In genomic region chr5:86190770-86191169, GRCm38 (mm10) we compare ENCODE assay signal across 9 mouse cellular contexts. TPM values are rescaled to one million over a fixed set of nuclear protein-coding genes. Genes with fewer than 3 reads are reported as not detected.
DNase-seq lines count a peak whose midpoint lies in the region; ATAC-seq and TF ChIP-seq lines count a peak whose summit lies in the region.
"Had no signal": no experiment of that assay in that cellular context is flagged by ENCODE, and none has a peak within 500 bp of the region (broad histone marks: within the 10 kb centered on the region; RNA-seq: fewer than 3 reads in every experiment).

No protein-coding gene starts in this region.

- no peaks in the 10 kb centered on the region for H3K4me1 ChIP-seq in hindbrain, postnatal 0 days (ENCODE audit: insufficient read depth, low read length)
- no peaks in the 10 kb centered on the region for H3K4me1 ChIP-seq in hindbrain, embryonic 12.5 days
- no peaks in the 10 kb centered on the region for H3K4me1 ChIP-seq in embryonic facial prominence, embryonic 11.5 days (ENCODE audit: control insufficient read depth, insufficient read depth, low read length)
- H3K4me1 ChIP-seq: midbrain, embryonic 12.5 days had no signal

- H3K36me3 ChIP-seq in hindbrain, postnatal 0 days (ENCODE audit: insufficient read depth, low read length) = no peaks in the 10 kb centered on the region
- no peaks in the 10 kb centered on the region for H3K36me3 ChIP-seq in hindbrain, embryonic 12.5 days
- H3K36me3 ChIP-seq in embryonic facial prominence, embryonic 11.5 days (replicated peaks; ENCODE audit: control insufficient read depth, insufficient read depth, low read depth, low read length) = no peaks in the 10 kb centered on the region
- H3K36me3 ChIP-seq: midbrain, embryonic 12.5 days had no signal

- 27% methylated on average over 5 of the region's 5 CpGs for WGBS in hindbrain, postnatal 0 days
- WGBS in hindbrain, embryonic 12.5 days = 25% methylated on average over 5 of the region's 5 CpGs
- WGBS in embryonic facial prominence, embryonic 11.5 days = 25% methylated on average over 5 of the region's 5 CpGs

- peak; percentile 71 for DNase-seq in hindbrain, postnatal 0 days (ENCODE audit: low spot score)
- DNase-seq in A20 (ENCODE audit: low read depth, low spot score) = peak; percentile 63
- peak; percentile 68 for DNase-seq in embryonic facial prominence, embryonic 11.5 days (ENCODE audit: low spot score)
- peak; percentile 41 for DNase-seq in lung, postnatal 36 days
- no peak for DNase-seq in urinary bladder, adult 18-20 months (ENCODE audit: low spot score in 2 of 2)

- ATAC-seq in hindbrain, postnatal 0 days = peak; percentile 56; the same call in 1 of the 2 replicates
- no peak for ATAC-seq in hindbrain, embryonic 12.5 days (ENCODE audit: low FRiP score)
- ATAC-seq in CD4-positive, CD25-positive, alpha-beta regulatory T cell, adult 4 months = peak; percentile 83
- no peak for ATAC-seq in embryonic facial prominence, embryonic 11.5 days (replicated peaks; ENCODE audit: insufficient number of reproducible peaks, low FRiP score, low TSS enrichment, low read depth)

- no peaks in the 10 kb centered on the region for H3K27me3 ChIP-seq in hindbrain, postnatal 0 days (ENCODE audit: insufficient read depth, low read length)
- H3K27me3 ChIP-seq in hindbrain, embryonic 12.5 days = no peaks in the 10 kb centered on the region
- no peaks in the 10 kb centered on the region for H3K27me3 ChIP-seq in embryonic facial prominence, embryonic 11.5 days (ENCODE audit: control insufficient read depth, insufficient read depth, low read length)
- H3K27me3 ChIP-seq: midbrain, embryonic 12.5 days had no signal

- peak; percentile 64 for TF ChIP-seq CTCF in hindbrain, postnatal 0 days (IDR thresholded peaks at IDR 0.05; ENCODE audit: low read depth)

- no peaks in the 10 kb centered on the region for H3K9me3 ChIP-seq in hindbrain, postnatal 0 days (ENCODE audit: low read length)
- H3K9me3 ChIP-seq in hindbrain, embryonic 12.5 days (replicated peaks) = no peaks in the 10 kb centered on the region
- no peaks in the 10 kb centered on the region for H3K9me3 ChIP-seq in embryonic facial prominence, embryonic 11.5 days (replicated peaks; ENCODE audit: control insufficient read depth, low read length)
- H3K9me3 ChIP-seq: midbrain, embryonic 12.5 days had no signal

- H3K27ac ChIP-seq in hindbrain, postnatal 0 days = no peak overlapping the region
- no peak overlapping the region for H3K27ac ChIP-seq in hindbrain, embryonic 12.5 days
- H3K27ac ChIP-seq in embryonic facial prominence, embryonic 11.5 days (replicated peaks; ENCODE audit: low read depth, low read length) = no peak overlapping the region
- H3K27ac ChIP-seq: midbrain, embryonic 12.5 days had no signal

- no peak overlapping the region for H3K4me3 ChIP-seq in hindbrain, postnatal 0 days (ENCODE audit: low read length)
- H3K4me3 ChIP-seq in hindbrain, embryonic 12.5 days = no peak overlapping the region
- no peak overlapping the region for H3K4me3 ChIP-seq in embryonic facial prominence, embryonic 11.5 days (ENCODE audit: low read depth, low read length)
- H3K4me3 ChIP-seq: midbrain, embryonic 12.5 days had no signal

- no peak overlapping the region for H3K4me2 ChIP-seq in hindbrain, postnatal 0 days (ENCODE audit: low read depth, low read length)
- H3K4me2 ChIP-seq in hindbrain, embryonic 12.5 days (replicated peaks) = no peak overlapping the region
- H3K4me2 ChIP-seq in embryonic facial prominence, embryonic 11.5 days (ENCODE audit: low read depth, low read length) = no peak overlapping the region
- H3K4me2 ChIP-seq: midbrain, embryonic 12.5 days had no signal

- no peak overlapping the region for H3K9ac ChIP-seq in hindbrain, postnatal 0 days (replicated peaks; ENCODE audit: low read length)
- H3K9ac ChIP-seq in hindbrain, embryonic 12.5 days = no peak overlapping the region
- H3K9ac ChIP-seq in embryonic facial prominence, embryonic 11.5 days (replicated peaks; ENCODE audit: low read length) = no peak overlapping the region
- H3K9ac ChIP-seq: midbrain, embryonic 12.5 days had no signal

RNA-seq across cellular contexts. Expression of gene Gnrhr, which starts 6.9 kb away (rescaled TPM):
- not detected in 2 replicates for total RNA-seq in hindbrain, postnatal 0 days (2014; rRNA removed)
- polyA plus RNA-seq in hindbrain, postnatal 0 days (2015; fragmentation: Nextera tagmentation; extraction: Ambion mirVana) = 0.20 TPM in 1 of 2 replicates, not detected in the other
- polyA plus RNA-seq in hindbrain, embryonic 12.5 days (2016; fragmentation: Nextera tagmentation; extraction: Ambion mirVana) = not detected in 2 replicates
- not detected for polyA plus RNA-seq in CD4-positive, CD25-positive, alpha-beta regulatory T cell, adult 4 months (2017; shearing (Covaris generic))
- not detected in 2 replicates for polyA plus RNA-seq in embryonic facial prominence, embryonic 11.5 days (2014; fragmentation: Nextera tagmentation; extraction: Ambion mirVana)
- polyA plus RNA-seq: gonadal fat pad, adult 2 months; midbrain, embryonic 12.5 days had no signal

RNA-seq across cellular contexts. Expression of gene Uba6, which starts 18.2 kb away (rescaled TPM):
- total RNA-seq in hindbrain, postnatal 0 days (2014; rRNA removed) = 10.6 and 11.9 TPM in 2 replicates
- polyA plus RNA-seq in hindbrain, postnatal 0 days (2015; fragmentation: Nextera tagmentation; extraction: Ambion mirVana) = 7.2 and 7.9 TPM in 2 replicates
- 21.1 and 21.3 TPM in 2 replicates for polyA plus RNA-seq in hindbrain, embryonic 12.5 days (2016; fragmentation: Nextera tagmentation; extraction: Ambion mirVana)
- 10 to 100 TPM; 15.5 to 17.9 TPM for polyA plus RNA-seq in CD4-positive, CD25-positive, alpha-beta regulatory T cell, adult 4 months (2017; shearing (Covaris generic))
- 24.8 and 27.4 TPM in 2 replicates for polyA plus RNA-seq in embryonic facial prominence, embryonic 11.5 days (2014; fragmentation: Nextera tagmentation; extraction: Ambion mirVana)

Comparison
In these comparisons a context has a peak if more than half of its experiments do, and no peak if none do; other contexts are left out.
1. ATAC-seq: peak in hindbrain, postnatal 0 days (single experiment) and CD4-positive, CD25-positive, alpha-beta regulatory T cell, adult 4 months (single experiment); none in hindbrain, embryonic 12.5 days (single experiment) and embryonic facial prominence, embryonic 11.5 days (single experiment).
2. DNase-seq: peak in hindbrain, postnatal 0 days (single experiment), A20 (single experiment), embryonic facial prominence, embryonic 11.5 days (single experiment) and lung, postnatal 36 days (single experiment); none in urinary bladder, adult 18-20 months (0 of 2).